Mouse (Mus musculus) cerebellum, adult 2 months (tissue): ENCODE measurements at regions not wholly inside any gene's neighbourhood (a gene's known extent, or its start where the extent isn't known, plus 50 kb on each side); places are given as distances from the start of the nearest gene placed in this dataset.
A peak's percentile ranks its signal among the peaks of the same experiment; 100 is the strongest.

Source experiments
- DNase-seq, 2 experiments: peaks; one replicate each; pipeline ENCODE4 v3.0.0; 2021
- H3K27ac ChIP-seq: fragments of 200-500 bp; 2 replicates; pipeline ENCODE4 v1.5.1; 2012; ENCODE audit warnings: low read length, control low read depth, inconsistent platforms; ENCODE audit not compliant: insufficient read depth
- H3K27me3 ChIP-seq: fragments of 200-500 bp; 2 replicates; pipeline ENCODE4 v1.6.1; 2012; ENCODE audit warnings: inconsistent platforms, mild to moderate bottlenecking, low read length, moderate library complexity; ENCODE audit not compliant: control insufficient read depth, insufficient read depth
- H3K4me1 ChIP-seq: fragments of 200-500 bp; 2 replicates; pipeline ENCODE4 v1.6.1; 2011; ENCODE audit warnings: low read length; ENCODE audit not compliant: control insufficient read depth, insufficient read depth
- H3K4me3 ChIP-seq: fragments of 200-500 bp; replicated peaks from 2 replicates; pipeline ENCODE3; 2011; ENCODE audit warnings: mild to moderate bottlenecking, low read depth, low read length, control low read depth; ENCODE audit not compliant: insufficient read depth
- CTCF ChIP-seq: fragments of 200-500 bp; IDR thresholded peaks from 2 replicates; pipeline ENCODE4 v1.5.1; 2011; ENCODE audit warnings: low read depth, mild to moderate bottlenecking, control low read depth, low read length, moderate library complexity, borderline replicate concordance; ENCODE audit not compliant: insufficient read depth
- POLR2A ChIP-seq: fragments of 200-500 bp; IDR thresholded peaks from 2 replicates; pipeline ENCODE4 v1.6.1; 2011; ENCODE audit warnings: low read length, control low read depth, borderline replicate concordance; ENCODE audit not compliant: insufficient read depth
- WGBS: fragments of 180-500 bp; shearing (Covaris S2); methylation state at CpG from one replicate; pipeline ENCODE4 v1.1.7; 2018; 5-methylcytosine and 5-hydroxymethylcytosine counted together

DNA sequence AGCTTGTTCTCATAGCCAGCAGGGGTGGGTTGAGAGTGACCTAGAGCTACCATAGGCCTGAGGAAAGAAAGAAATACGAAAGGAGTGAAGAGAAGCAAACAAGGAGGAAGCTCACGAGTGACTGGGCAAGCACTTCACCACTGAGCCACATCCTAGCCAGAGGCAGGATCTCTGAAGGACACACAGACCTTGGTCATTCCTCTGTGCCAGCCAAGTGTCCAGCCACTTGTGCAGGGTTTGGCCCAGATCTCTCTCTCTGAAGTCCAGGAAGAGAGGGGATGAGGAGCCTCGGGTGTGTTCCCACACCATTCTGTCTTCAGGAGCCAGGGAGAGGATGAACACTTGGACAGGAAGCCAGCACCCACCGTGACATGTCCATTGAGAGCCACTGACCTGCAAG lies 271.7 kb upstream of the Prox1 start:
- WGBS, result 81% methylated on average over 4 of the region's 4 CpGs
- H3K27ac ChIP-seq, result no peak overlapping the region
- no peaks in the 10 kb centered on the region for H3K27me3 ChIP-seq
- H3K4me3 ChIP-seq, result no peak overlapping the region
- no peak for TF ChIP-seq POLR2A
- TF ChIP-seq CTCF, result no peak
- no peaks in the 10 kb centered on the region for H3K4me1 ChIP-seq
- DNase-seq, result no peak

DNA sequence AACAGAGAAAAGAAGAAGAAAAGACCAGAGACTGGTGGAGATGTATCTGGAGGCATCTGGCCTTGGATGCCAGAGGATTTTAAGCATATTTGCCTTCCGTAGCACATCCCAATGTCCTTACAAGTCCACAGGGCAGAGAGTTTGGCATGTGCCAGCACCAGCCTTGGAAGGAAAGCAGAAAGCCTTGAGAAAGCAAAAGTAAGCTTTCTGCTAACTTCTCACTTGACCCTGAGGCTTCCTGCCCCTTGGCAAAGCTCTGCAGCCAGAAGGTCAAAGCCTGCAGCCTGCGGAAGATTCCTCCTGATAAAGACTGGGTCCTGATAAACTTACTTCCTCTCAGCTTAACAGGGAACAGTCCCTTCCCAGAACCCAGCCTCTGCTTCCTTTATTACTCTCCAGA lies 268.3 kb upstream of the Prox1 start:
- Histone ChIP-seq H3K4me3 (no peak overlapping the region), H3K4me1 (no peaks in the 10 kb centered on the region), H3K27me3 (no peaks in the 10 kb centered on the region), H3K27ac (no peak overlapping the region)
- DNase-seq, result no peak
- no peak for TF ChIP-seq POLR2A
- 91% methylated on average over 2 of the region's 2 CpGs for WGBS

DNA sequence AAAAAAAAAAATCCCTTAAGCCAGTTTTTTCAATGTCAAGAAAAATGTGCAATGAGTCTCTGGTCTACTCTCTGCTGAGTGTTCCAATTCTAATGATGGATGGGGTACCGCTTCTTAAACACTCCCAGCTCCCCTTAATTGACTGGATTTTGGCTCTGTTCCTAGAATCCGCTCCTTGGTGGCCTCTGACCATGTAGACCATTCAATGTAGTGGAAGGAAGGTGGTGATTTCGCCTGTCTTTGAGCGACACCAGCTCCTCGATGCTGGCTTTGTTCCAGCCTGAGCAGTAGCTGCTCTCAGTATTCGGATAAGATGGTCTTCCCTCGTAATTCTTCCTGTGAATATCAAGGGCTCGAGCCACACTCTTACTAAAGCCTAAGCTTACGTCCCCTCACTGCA lies 252.4 kb upstream of the Prox1 start:
- TF ChIP-seq CTCF (no peak), POLR2A (no peak)
- no peak for DNase-seq
- 27% methylated on average over 9 of the region's 9 CpGs for WGBS

DNA sequence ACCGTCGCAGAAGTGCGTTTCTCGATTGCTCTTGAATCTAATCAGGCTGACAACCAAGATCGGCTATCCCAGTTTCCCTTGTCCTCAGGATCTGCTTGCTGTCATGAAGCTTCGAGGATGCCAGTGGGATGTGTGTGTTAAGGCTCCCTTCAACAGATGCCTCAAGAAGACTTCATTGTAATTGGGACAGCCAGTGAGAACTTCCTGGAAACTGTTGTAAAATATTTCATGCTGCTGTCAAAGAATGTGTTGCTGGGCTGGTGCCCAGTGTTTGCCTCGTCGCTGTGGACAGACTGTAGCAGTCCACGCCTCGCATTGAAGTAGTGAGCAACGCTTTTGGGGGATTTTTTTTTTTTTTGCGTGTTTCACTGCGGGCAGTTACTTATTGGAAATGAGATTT lies 249.2 kb upstream of the Prox1 start:
- Histone ChIP-seq H3K27ac (no peak overlapping the region), H3K4me3 (no peak overlapping the region), H3K4me1 (no peaks in the 10 kb centered on the region; the same call in 1 of the 2 replicates), H3K27me3 (no peaks in the 10 kb centered on the region)
- TF ChIP-seq POLR2A, result no peak
- no peak for TF ChIP-seq CTCF
- DNase-seq, result peak in 1 of 2 experiments; percentile 4
- WGBS, result 17% methylated on average over 13 of the region's 13 CpGs

More for the DNA sequence above, 252.4 kb upstream of the Prox1 start:
- no peak overlapping the region for H3K4me3 ChIP-seq
- no peak overlapping the region for H3K27ac ChIP-seq
- H3K4me1 ChIP-seq, result no peaks in the 10 kb centered on the region; the same call in 1 of the 2 replicates
- no peaks in the 10 kb centered on the region for H3K27me3 ChIP-seq

DNA sequence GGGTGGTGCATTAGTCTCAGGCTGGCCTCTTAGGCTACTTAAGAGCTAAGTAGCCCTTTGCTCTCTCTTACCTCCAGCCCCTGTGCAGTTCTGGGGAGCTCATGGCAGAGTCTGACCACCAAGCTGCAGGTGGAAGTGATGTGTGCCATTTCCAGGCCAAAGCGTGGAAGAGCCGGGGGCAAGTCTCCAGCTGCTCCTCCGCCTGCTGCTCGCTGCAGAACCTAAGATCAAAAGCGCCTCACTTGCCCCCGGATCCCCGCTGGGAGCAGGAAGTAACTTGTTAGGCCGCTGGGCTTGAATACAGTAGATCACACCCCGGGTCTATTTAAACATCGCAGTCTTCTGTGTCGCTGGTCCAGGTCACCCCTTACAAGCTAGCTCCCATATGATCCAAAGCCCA lies 246.8 kb upstream of the Prox1 start:
- DNase-seq, result no peak
- 35% methylated on average over 11 of the region's 11 CpGs for WGBS
- Histone ChIP-seq H3K4me1 (no peaks in the 10 kb centered on the region), H3K27ac (no peak overlapping the region), H3K4me3 (no peak overlapping the region), H3K27me3 (no peaks in the 10 kb centered on the region)
- no peak for TF ChIP-seq CTCF
- TF ChIP-seq POLR2A, result no peak

DNA sequence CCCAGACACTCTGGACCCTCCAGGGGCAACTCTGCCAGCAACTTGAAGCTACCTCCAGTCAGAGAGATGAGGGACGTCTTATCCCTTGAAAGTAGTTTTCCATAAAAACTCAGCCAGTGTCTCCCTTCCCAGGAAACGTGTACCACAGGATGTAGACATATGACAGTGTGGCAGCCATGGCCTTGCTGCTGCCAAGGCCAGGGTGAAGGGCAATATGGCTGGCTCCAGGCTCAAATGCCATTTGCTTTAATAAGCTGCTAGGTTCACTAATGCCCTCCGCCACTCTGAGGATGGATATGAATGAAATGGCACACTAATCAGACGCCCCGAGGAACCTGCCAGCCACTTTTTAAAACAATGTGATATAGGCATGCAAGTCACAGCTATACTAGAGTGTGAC lies 241.2 kb upstream of the Prox1 start:
- Histone ChIP-seq H3K4me3 (no peak overlapping the region), H3K27ac (no peak overlapping the region), H3K4me1 (no peaks in the 10 kb centered on the region), H3K27me3 (no peaks in the 10 kb centered on the region)
- TF ChIP-seq POLR2A, result no peak
- no peak for TF ChIP-seq CTCF
- DNase-seq, result no peak
- WGBS, result 88% methylated on average over 5 of the region's 5 CpGs

DNA sequence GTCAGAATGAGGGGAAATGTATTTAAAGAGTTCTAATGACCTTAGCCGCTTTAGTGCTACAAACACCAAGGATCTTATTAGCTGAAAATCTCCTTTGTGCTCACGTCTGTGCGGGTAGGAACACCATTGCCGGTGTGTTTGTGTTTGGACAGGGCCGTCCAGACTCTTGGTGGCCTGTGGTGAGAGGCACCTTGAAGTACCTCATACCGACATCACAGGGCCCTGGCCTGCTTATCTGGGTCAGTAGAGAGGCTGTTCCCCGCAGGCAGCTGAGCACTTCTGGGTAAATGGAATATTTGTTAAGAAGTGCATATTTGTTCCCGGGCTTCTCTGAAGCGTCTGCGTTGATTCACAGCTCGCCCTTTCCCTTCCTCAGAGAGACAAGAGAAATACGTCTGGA lies 232.8 kb upstream of the Prox1 start:
- DNase-seq, result no peak
- Histone ChIP-seq H3K4me1 (no peaks in the 10 kb centered on the region), H3K27ac (no peak overlapping the region), H3K4me3 (no peak overlapping the region), H3K27me3 (no peaks in the 10 kb centered on the region)
- 86% methylated on average over 12 of the region's 12 CpGs for WGBS
- no peak for TF ChIP-seq CTCF

DNA sequence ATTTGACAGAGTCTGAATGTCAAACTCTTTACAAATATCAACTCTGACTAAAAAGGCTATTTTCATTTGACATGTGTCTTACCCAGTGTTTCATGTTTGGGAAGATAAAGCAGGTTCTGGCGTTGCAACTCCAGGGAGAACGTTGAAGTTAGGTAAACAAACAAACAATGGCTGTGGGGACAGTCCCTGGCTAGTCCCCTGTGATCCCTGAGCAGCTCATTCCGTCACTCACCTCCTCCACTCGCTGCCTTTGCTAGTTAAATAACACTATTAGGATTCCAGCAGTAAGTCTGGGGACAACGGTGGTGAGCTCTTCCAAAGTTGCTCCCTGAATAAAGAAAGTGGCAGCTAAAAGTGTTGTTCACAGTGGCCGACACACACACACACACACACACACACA lies 227.8 kb upstream of the Prox1 start:
- H3K27ac ChIP-seq, result no peak overlapping the region
- H3K27me3 ChIP-seq, result no peaks in the 10 kb centered on the region
- DNase-seq, result no peak
- H3K4me3 ChIP-seq, result no peak overlapping the region
- TF ChIP-seq CTCF (no peak), POLR2A (no peak)
- WGBS, result 79% methylated on average over 6 of the region's 6 CpGs
- H3K4me1 ChIP-seq, result no peaks in the 10 kb centered on the region

DNA sequence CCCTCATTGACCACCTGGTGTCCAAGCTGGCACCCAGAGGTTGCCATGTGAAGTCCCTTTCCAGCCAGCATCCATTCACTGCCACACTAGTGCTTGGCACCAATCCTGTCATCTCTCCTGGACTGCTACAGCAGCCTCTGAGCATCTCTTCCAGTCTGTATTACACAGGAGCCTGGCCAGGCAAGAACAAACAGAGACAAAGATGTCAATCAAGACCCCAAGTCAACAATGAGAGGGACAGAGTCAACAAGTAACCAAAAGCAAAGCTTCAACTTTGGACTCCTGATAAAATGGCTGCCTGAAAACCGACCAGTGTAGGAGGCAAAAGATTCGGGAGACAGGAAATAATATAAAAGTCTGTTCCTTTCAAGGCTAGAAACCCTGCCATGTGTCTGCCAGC lies 227.3 kb upstream of the Prox1 start:
- no peaks in the 10 kb centered on the region for H3K4me1 ChIP-seq
- no peaks in the 10 kb centered on the region for H3K27me3 ChIP-seq
- H3K27ac ChIP-seq, result no peak overlapping the region
- H3K4me3 ChIP-seq, result no peak overlapping the region
- DNase-seq, result no peak
- no peak for TF ChIP-seq POLR2A
- TF ChIP-seq CTCF, result no peak
- WGBS, result 73% methylated on average over 2 of the region's 2 CpGs
